Mouse (Mus musculus) layer of hippocampus, adult 9-10 months (tissue): ENCODE results near the gene Tnrc18.

Experiments used
- DNase-seq: peaks from one replicate; pipeline ENCODE4 v3.0.0; 2022; ENCODE audit warnings: low spot score

The Tnrc18 gene

GRCm38 (mm10) chr5:142822286-142823095 is 5.0 kb upstream of the Tnrc18 start:
- DNase-seq = no peak

GRCm38 (mm10) chr5:142821974-142822285 is 4.5 kb upstream of the Tnrc18 start:
- DNase-seq = no peak

- DNase-seq = no peak
These were observed 4.0 kb upstream of the Tnrc18 start for GRCm38 (mm10) chr5:142821266-142821973.

- DNase-seq = no peak
These were observed 3.1 kb upstream of the Tnrc18 start for GRCm38 (mm10) chr5:142820276-142821265.

GRCm38 (mm10) chr5:142819385-142820275 is 2.2 kb upstream of the Tnrc18 start:
- no peak for DNase-seq

- DNase-seq = no peak
These were observed 1.2 kb upstream of the Tnrc18 start for GRCm38 (mm10) chr5:142818435-142819360.

GRCm38 (mm10) chr5:142816811-142817523 is 495 bp downstream of the Tnrc18 start:
- DNase-seq = no peak

GRCm38 (mm10) chr5:142816031-142816810 is 1.2 kb downstream of the Tnrc18 start:
- DNase-seq = no peak

GRCm38 (mm10) chr5:142815421-142816001 is 2.0 kb downstream of the Tnrc18 start:
- no peak for DNase-seq

- DNase-seq = no peak
These were observed 2.6 kb downstream of the Tnrc18 start for GRCm38 (mm10) chr5:142814711-142815420.

GRCm38 (mm10) chr5:142814161-142814651 is 3.3 kb downstream of the Tnrc18 start:
- DNase-seq = no peak

- DNase-seq = no peak
These were observed 3.7 kb downstream of the Tnrc18 start for GRCm38 (mm10) chr5:142813722-142814111.

- no peak for DNase-seq
These were observed 4.3 kb downstream of the Tnrc18 start for GRCm38 (mm10) chr5:142812976-142813721.

GRCm38 (mm10) chr5:142812621-142812975 is 4.9 kb downstream of the Tnrc18 start:
- DNase-seq = no peak

- DNase-seq = no peak
These were observed 5.5 kb downstream of the Tnrc18 start for GRCm38 (mm10) chr5:142811870-142812443.
